Mouse (Mus musculus): ENCODE data around the gene Trim10.

DNA sequence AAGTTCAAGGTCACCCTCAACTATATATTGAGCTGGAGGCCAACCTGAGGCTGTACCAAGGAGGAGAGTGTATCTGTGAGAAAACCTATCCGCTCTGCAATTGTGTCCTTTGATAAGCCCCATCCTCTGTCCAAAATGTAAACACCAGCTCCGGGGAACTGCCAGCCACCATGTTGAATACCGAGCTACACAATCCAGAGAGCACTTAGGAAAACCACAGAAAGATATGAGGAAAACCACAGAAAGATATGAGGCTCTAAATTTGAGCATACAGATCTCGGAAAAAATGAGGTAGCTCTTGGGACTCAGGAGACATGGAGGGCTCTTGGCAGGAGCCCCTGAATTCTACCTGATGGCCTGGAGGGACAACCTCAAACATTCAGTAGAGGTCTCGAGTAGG is 24.0 kb downstream of the Trim10 start:
- no peak for TF ChIP-seq CTCF (IDR thresholded peaks at IDR 0.05; ENCODE audit: control insufficient read depth, insufficient read depth, insufficient replicate concordance, low read depth, low read length)
- TF ChIP-seq POLR2A (IDR thresholded peaks at IDR 0.05; ENCODE audit: control insufficient read depth, low read depth, low read length) = no peak

Data from testis, adult 2 months (tissue).